Mouse (Mus musculus): ENCODE results near the gene Tesk1.

Tesk1 gene

GRCm38 (mm10) chr4:43448554-43448953, 6.8 kb downstream of the Tesk1 start:
- TF ChIP-seq NANOG (IDR thresholded peaks at IDR 0.05; ENCODE audit: borderline replicate concordance, low read length) (no peak), CTCF (conservative IDR thresholded peaks at IDR 0.05; ENCODE audit: low read length) (no peak), POU5F1 (IDR thresholded peaks at IDR 0.05; ENCODE audit: borderline replicate concordance, low read length) (no peak)
- Histone ChIP-seq H3K4me1 (replicated peaks; ENCODE audit: low read depth, low read length) (peaks cover 31% of the 10 kb centered on the region), H3K4me3 (replicated peaks; ENCODE audit: low read length) (no peak overlapping the region), H3K9me3 (ENCODE audit: low read length) (peaks cover 6% of the 10 kb centered on the region; the same call in 1 of the 2 replicates), H3K27me3 (ENCODE audit: insufficient read depth, low read length) (peaks cover 58% of the 10 kb centered on the region), H3K36me3 (ENCODE audit: insufficient read depth, low read length) (peaks cover 31% of the 10 kb centered on the region)

DNA sequence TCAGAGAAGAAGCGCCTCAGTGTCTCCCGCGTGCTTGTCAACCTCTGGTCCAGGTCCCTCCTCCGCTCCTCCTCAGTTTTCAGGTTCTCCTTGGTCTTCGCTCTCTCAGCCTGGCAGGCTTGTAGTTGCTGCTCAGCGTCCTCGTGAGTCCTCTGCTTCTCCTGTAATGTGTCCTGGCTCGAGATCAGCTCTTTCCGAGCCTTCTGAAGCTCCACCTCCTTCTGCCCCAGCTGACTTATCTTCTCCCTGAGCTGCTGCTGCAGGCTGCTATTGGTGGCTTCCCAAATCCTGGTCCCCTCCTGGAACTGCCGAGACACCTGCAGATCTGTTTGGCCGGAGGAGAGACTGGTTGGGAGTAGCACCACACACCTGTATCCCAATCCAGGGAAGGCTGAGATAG, 10.6 kb downstream of the Tesk1 start:
- TF ChIP-seq NANOG (IDR thresholded peaks at IDR 0.05; ENCODE audit: borderline replicate concordance, low read length) (no peak), CTCF (conservative IDR thresholded peaks at IDR 0.05; ENCODE audit: low read length) (no peak), POU5F1 (IDR thresholded peaks at IDR 0.05; ENCODE audit: borderline replicate concordance, low read length) (no peak)
- peaks cover 60% of the 10 kb centered on the region for H3K27me3 ChIP-seq (ENCODE audit: insufficient read depth, low read length)
- H3K4me3 ChIP-seq (replicated peaks; ENCODE audit: low read length): no peak overlapping the region
- peaks cover 24% of the 10 kb centered on the region for H3K4me1 ChIP-seq (replicated peaks; ENCODE audit: low read depth, low read length)
- peaks cover 6% of the 10 kb centered on the region; the same call in 1 of the 2 replicates for H3K9me3 ChIP-seq (ENCODE audit: low read length)
- peaks cover 7% of the 10 kb centered on the region for H3K36me3 ChIP-seq (ENCODE audit: insufficient read depth, low read length)

GRCm38 (mm10) chr4:43453413-43453812, 11.7 kb downstream of the Tesk1 start:
- Histone ChIP-seq H3K4me3 (replicated peaks; ENCODE audit: low read length) (0 out of 2 replicates have a peak overlapping the region, but pooled peaks have one; percentile 0), H3K36me3 (ENCODE audit: insufficient read depth, low read length) (no peaks in the 10 kb centered on the region), H3K27me3 (ENCODE audit: insufficient read depth, low read length) (peaks cover 64% of the 10 kb centered on the region), H3K9me3 (ENCODE audit: low read length) (peaks cover 6% of the 10 kb centered on the region; the same call in 1 of the 2 replicates), H3K4me1 (replicated peaks; ENCODE audit: low read depth, low read length) (peaks cover 26% of the 10 kb centered on the region)
- no peak for TF ChIP-seq CTCF (conservative IDR thresholded peaks at IDR 0.05; ENCODE audit: low read length)
- TF ChIP-seq POU5F1 (IDR thresholded peaks at IDR 0.05; ENCODE audit: borderline replicate concordance, low read length): no peak
- TF ChIP-seq NANOG (IDR thresholded peaks at IDR 0.05; ENCODE audit: borderline replicate concordance, low read length): no peak

GRCm38 (mm10) chr4:43454041-43454836, 12.5 kb downstream of the Tesk1 start, which contains the start of gene Cd72:
Gene Cd72, minus strand, starts transcription at chr4:43454628.
- no peak for TF ChIP-seq NANOG (IDR thresholded peaks at IDR 0.05; ENCODE audit: borderline replicate concordance, low read length)
- TF ChIP-seq POU5F1 (IDR thresholded peaks at IDR 0.05; ENCODE audit: borderline replicate concordance, low read length): no peak
- TF ChIP-seq CTCF (conservative IDR thresholded peaks at IDR 0.05; ENCODE audit: low read length): no peak
- H3K4me1 ChIP-seq (replicated peaks; ENCODE audit: low read depth, low read length): peaks cover 26% of the 10 kb centered on the region

GRCm38 (mm10) chr4:43456470-43456869, 14.7 kb downstream of the Tesk1 start:
- Histone ChIP-seq H3K27me3 (ENCODE audit: insufficient read depth, low read length) (peaks cover 58% of the 10 kb centered on the region), H3K4me3 (replicated peaks; ENCODE audit: low read length) (no peak overlapping the region), H3K36me3 (ENCODE audit: insufficient read depth, low read length) (no peaks in the 10 kb centered on the region), H3K9me3 (ENCODE audit: low read length) (peaks cover 10% of the 10 kb centered on the region), H3K4me1 (replicated peaks; ENCODE audit: low read depth, low read length) (peaks cover 26% of the 10 kb centered on the region)
- TF ChIP-seq NANOG (IDR thresholded peaks at IDR 0.05; ENCODE audit: borderline replicate concordance, low read length): no peak
- no peak for TF ChIP-seq POU5F1 (IDR thresholded peaks at IDR 0.05; ENCODE audit: borderline replicate concordance, low read length)
- no peak for TF ChIP-seq CTCF (conservative IDR thresholded peaks at IDR 0.05; ENCODE audit: low read length)

More at GRCm38 (mm10) chr4:43454041-43454836, 12.5 kb downstream of the Tesk1 start, which contains the start of gene Cd72:
- Histone ChIP-seq H3K27me3 (ENCODE audit: insufficient read depth, low read length) (peaks cover 65% of the 10 kb centered on the region), H3K4me3 (replicated peaks; ENCODE audit: low read length) (0 out of 2 replicates have a peak within 1 kb of the TSS, but pooled peaks have one; percentile 0), H3K36me3 (ENCODE audit: insufficient read depth, low read length) (no peaks in the 10 kb centered on the region), H3K9me3 (ENCODE audit: low read length) (peaks cover 6% of the 10 kb centered on the region; the same call in 1 of the 2 replicates)

DNA sequence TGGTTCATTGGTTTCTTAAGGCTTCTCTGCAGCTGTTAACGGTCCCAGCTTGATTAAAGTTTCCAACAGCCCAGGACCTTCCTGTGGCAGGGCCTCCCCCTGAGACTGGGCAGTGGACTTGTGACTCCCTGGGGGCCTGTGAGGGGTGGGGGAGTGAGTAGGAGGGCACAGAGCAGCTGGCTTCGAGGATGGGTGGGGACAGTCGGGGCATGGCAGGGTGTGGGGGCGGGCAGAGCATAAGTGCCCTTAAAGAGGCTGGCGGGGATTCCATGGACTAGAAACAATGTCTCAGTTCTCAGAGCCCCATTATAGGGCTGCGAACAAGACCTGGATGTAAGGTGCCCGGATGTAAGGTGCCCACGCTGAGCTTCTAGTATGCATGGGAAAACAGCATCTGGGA, 15.4 kb downstream of the Tesk1 start:
- H3K4me3 ChIP-seq (replicated peaks; ENCODE audit: low read length): no peak overlapping the region
- H3K27me3 ChIP-seq (ENCODE audit: insufficient read depth, low read length): peaks cover 51% of the 10 kb centered on the region
- peaks cover 26% of the 10 kb centered on the region for H3K4me1 ChIP-seq (replicated peaks; ENCODE audit: low read depth, low read length)
- no peaks in the 10 kb centered on the region for H3K36me3 ChIP-seq (ENCODE audit: insufficient read depth, low read length)
- peaks cover 8% of the 10 kb centered on the region for H3K9me3 ChIP-seq (ENCODE audit: low read length)
- no peak for TF ChIP-seq CTCF (conservative IDR thresholded peaks at IDR 0.05; ENCODE audit: low read length)
- no peak for TF ChIP-seq POU5F1 (IDR thresholded peaks at IDR 0.05; ENCODE audit: borderline replicate concordance, low read length)
- TF ChIP-seq NANOG (IDR thresholded peaks at IDR 0.05; ENCODE audit: borderline replicate concordance, low read length): no peak

DNA sequence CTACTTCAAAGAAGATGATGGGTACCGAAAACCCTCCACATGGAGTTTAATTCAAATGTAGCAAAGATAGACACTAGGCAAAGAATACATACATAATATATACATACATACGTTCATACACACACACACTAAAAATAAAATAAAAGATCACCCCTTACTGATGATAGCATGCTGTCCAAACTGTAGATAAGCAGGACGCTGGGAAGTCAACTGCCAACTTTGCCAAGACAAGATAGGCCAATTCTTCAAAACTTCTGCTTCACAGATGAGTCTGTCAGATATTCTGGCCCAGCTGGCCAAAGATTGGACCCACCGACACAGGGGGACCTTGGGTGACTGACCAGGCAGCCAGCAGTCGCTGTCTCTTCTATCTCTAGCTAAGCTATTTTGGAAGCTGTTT, 21.4 kb downstream of the Tesk1 start:
- Histone ChIP-seq H3K9me3 (ENCODE audit: low read length) (peaks cover 8% of the 10 kb centered on the region), H3K36me3 (ENCODE audit: insufficient read depth, low read length) (no peaks in the 10 kb centered on the region), H3K27me3 (ENCODE audit: insufficient read depth, low read length) (peaks cover 10% of the 10 kb centered on the region; the same call in 1 of the 2 replicates), H3K4me1 (replicated peaks; ENCODE audit: low read depth, low read length) (no peaks in the 10 kb centered on the region), H3K4me3 (replicated peaks; ENCODE audit: low read length) (no peak overlapping the region)
- TF ChIP-seq NANOG (IDR thresholded peaks at IDR 0.05; ENCODE audit: borderline replicate concordance, low read length): no peak

DNA sequence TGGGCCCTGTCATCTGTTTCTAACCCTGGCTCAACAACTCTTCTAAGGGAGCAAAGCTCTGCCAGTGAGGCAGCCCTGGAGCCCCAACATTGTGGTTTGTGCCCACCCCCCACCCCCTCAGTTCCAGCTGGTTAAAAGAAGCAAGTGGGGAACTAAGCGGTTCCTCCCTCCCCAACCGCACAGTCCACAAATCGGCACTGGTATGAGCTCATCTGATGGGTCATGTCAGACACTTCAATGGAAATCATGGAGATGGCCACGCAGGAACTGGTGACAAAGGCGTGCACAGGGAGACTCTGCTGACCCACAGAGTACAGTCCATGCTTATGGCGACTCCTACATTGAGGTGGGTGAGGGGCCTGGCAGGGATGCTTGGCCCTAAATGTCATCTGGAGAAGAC, 24.2 kb downstream of the Tesk1 start:
- Histone ChIP-seq H3K4me1 (replicated peaks; ENCODE audit: low read depth, low read length) (no peaks in the 10 kb centered on the region), H3K36me3 (ENCODE audit: insufficient read depth, low read length) (no peaks in the 10 kb centered on the region), H3K9me3 (ENCODE audit: low read length) (no peaks in the 10 kb centered on the region), H3K4me3 (replicated peaks; ENCODE audit: low read length) (no peak overlapping the region), H3K27me3 (ENCODE audit: insufficient read depth, low read length) (peaks cover 2% of the 10 kb centered on the region)
- TF ChIP-seq NANOG (IDR thresholded peaks at IDR 0.05; ENCODE audit: borderline replicate concordance, low read length): no peak
- no peak for TF ChIP-seq POU5F1 (IDR thresholded peaks at IDR 0.05; ENCODE audit: borderline replicate concordance, low read length)
- no peak for TF ChIP-seq CTCF (conservative IDR thresholded peaks at IDR 0.05; ENCODE audit: low read length)
